Mouse (Mus musculus): ENCODE measurements around the gene Rilp.

Gene Rilp

GRCm38 (mm10) chr11:75509741-75510626 is at the start of gene Rilp:
Gene Rilp, plus strand, starts transcription at chr11:75510094.
- peak; percentile 99 for DNase-seq

DNA sequence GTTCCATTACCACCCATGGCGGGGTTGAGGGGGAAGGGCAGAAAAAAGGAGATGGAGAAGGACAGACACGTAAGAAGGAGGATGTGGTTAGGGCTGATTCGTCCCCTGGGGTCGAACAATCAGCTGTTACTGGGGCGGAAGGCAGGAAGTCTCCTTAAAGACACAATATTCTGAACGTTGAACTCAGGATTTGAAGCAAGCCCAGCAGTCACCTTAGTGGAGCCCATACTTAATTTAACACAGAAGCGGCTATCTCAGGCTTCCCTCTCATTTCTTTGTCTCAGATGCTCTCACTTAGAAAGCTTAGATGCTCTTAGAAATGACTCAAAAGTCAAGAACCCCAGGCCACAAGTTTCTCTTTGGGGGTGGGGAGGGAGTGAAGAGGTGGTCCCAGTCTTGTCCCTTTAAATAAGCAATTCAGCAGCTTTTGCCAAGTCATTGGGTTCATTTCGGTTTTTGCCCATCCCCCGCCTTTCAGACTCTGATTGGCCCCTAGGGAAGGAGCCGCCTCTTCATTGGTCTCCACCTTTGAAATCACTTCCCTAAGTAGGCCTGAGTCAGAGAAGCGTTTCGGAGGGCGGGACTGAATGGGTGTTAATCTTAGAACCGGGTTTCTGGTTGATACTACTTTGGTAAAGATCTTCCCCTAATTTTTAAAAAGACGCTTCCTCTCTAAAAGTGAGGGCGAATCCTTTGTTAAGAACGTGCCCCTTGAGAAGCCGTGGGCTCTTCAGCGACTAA is 49.6 kb upstream of the Rilp start:
- DNase-seq: peak; percentile 100

GRCm38 (mm10) chr11:75460844-75461742 is 48.8 kb upstream of the Rilp start, which contains the start of gene Tlcd2:
Gene Tlcd2, plus strand, starts transcription at chr11:75461715.
- DNase-seq: peak; percentile 100

DNA sequence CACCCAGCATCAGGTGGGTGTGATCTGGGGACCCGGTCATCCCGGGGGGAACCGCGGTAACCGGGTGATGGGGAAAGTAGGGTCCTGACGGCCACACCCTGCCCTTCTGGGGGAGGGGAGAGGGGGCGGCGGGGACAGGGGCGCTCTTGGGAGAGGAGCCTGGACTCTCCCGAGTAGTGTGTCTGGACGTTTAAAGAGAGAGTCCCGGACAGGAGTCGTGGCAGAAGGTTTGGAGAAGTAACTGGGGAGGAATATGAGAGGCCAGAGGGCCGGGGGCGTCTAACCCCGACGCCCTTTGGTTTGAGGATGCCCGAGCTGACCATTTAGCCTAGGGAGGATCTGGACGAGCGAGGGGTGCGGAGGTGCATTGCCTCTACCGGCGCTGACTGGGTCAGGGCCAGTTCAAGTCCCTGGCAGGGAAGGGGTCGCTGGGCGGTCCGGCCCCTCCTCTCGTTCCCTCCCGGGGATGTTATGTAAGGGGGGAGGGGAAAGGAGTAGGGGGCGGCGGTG is 48.1 kb upstream of the Rilp start:
- DNase-seq: no peak

GRCm38 (mm10) chr11:75462253-75462783 is 47.6 kb upstream of the Rilp start:
- peak; percentile 100 for DNase-seq

DNA sequence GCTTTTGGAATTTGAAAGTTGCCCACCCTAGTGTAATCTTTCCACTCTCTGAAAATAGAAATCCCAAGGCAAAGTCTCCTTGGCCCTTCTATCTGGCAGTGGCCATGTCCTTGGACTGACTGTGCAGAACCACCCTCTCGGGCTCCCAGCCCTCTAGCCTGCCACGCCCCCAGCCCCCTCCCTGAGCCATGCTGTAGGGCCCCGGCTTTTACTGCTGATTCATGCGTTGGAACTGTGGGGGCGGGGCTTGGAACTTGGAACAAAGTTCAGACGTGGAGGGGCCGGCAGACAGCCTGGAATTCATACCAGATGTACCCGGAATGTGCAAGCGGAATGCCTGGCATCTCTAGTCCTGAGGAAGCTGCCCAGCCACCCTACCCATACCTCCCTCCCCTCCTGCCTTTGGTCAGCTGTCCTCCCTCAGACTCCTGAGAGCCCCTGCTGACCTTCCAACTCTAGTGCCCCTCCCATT is 47.0 kb upstream of the Rilp start:
- DNase-seq: peak; percentile 99

DNA sequence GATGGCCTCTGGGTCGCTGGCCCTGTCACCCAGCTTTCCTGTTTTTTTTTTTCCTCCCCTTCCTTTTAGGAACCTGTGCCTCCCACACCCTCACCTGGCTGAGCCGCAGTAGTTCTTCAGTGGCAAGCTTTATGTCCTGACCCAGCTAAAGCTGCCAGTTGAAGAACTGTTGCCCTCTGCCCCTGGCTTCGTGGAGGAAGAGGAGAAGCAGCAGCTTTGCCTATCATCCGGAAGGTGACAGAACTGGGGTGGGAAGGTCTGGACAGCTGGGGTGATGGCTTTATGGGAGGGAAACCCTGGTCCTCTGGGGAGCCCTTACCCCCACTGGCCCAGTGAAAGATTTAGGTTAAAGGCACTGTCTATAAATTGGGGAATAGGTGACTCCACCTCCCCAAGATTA is 46.3 kb upstream of the Rilp start:
- DNase-seq: peak; percentile 95

GRCm38 (mm10) chr11:75464417-75464816 is 45.5 kb upstream of the Rilp start:
- DNase-seq: no peak

DNA sequence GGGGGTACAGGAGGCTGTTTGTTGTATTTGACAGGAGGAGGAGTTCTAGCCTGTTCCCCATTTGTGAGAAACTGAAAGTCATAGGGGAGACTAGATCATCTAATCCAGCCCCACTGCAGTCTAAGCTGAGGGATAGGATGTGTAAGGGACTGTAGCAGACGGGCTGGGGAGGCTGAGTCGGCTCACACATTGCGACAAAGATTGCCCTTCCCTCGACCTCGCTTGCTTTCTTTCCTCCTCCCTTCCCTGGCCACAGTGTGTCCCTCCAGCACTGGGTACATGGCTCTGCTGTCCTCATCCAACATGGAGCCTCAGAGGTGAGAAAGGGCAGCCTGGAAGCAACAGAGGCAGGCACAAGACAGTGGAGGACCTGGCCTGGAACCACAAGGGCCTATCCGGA is 44.8 kb upstream of the Rilp start:
- no peak for DNase-seq

DNA sequence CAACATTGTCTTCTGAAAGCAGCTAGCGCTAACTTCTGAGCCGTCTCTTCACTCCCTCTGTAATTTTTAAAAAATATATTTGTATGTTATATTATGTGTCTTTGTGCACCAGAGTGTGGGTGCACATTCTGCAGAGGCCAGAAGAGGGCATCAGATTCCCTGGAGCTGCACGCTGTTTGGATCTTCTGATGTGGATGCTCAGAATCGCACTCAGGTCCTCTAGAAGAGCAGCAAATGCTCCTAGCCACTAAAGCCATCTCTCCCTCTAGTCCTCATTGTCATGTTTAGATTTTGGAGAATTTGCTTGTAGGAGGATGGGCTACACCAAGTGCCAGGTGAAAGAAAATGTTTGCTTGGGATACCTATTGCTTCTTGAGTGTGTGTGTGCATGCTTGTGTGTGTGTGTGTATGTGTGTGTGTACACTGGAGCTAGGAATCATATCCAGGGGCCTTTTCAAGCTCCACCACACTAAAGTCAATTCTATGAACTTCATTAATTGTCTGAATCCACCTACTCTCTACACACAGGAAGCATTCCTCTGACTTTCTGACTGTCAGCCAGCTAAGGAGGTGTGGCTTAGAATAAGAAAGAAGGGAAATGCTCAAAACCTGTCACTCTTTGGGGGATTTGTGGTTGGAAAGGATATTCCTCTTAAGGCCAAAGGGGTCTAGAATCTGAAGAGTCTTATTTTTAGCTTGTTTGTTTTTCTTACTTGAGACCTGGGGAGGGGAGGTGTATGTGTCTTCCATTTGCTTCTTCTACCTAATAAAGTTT is 43.0 kb upstream of the Rilp start:
- DNase-seq: no peak

DNA sequence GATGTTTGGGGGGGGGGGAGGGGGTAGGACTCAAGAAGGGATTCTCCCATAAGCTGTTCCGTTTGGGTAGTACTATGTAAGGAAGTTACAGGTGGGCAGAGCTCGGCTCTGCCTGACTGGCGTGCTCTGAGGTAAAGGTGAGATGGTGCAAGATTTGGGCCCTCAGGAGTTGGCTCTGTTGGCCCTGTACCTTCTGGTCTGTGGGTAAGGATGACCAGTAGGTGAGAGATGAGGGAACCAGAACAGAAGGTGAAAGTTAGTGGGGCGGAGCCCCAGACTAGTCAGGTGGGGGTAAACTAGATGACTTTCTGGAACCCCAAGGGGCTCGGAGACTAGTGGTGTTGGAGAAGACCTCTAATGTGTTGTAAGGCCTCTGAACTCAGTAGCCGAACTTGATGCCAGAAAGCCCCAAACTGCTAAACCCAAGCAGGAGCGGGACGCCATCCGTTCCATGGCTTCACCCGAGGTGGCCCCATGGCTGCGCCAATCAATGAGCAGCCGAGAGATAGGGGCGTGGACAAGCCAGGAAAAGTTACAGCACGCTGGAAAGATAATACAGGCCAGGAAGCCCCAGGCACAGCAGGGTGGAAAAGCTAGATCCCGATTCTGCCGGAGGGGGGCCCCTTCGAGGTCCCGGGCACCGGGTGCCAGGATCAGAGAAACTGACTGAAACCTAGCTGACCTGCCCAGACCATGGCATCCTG is 42.2 kb upstream of the Rilp start:
- DNase-seq: peak; percentile 99

GRCm38 (mm10) chr11:75468410-75468809 is 41.5 kb upstream of the Rilp start:
- no peak for DNase-seq

- DNase-seq: no peak
Measured at GRCm38 (mm10) chr11:75469261-75469660, 40.6 kb upstream of the Rilp start.

DNA sequence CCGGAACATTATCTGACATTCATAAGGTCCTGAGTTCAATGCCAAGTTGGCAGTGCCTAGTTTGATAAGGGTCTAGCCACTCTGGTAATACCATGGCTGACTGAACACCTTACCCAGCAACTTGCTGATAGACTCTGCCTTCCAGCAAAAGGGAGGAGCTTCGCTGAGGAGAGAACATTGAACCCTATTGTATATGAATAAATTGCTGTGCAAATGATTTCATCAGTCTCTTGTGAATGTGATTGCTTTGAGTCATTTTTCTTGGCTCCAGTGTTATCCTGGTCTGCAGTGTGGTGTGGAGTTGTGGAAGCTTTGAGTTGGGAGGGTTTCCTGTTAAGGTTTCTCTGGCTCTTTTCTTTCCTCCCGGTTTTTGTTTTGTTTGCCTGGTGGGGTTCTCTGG is 39.2 kb upstream of the Rilp start:
- DNase-seq: no peak

DNA sequence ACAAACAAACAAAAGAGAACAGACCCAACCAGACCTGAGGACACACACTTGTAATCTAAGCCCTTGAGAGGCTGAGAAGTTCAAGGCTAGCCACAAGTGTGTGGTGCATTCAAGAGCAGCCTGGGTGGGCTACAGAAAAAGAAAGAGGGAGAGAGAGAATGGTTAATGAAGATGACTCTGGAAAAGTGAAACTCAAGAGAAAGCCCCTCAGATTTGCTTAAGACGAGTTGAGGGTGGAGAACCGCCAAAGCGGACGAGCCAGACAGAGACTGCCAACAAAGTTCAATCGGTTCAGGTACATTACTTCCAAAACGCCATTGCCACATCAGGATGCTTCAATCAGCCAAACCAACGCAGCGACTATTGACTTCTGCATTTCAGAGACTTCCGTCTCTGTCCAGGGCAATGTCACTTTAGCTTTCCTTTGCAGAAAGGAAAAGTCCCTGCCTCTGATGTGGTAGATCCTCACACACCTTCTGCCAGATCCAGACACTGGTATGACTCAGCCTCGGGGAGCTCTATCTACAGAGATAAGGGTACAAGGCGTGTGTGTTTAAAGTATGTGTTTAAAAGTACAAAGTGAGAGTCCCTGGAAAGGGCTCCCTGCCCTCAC is 37.3 kb upstream of the Rilp start:
- peak; percentile 63 for DNase-seq

- DNase-seq: no peak
Measured at GRCm38 (mm10) chr11:75473376-75473775, 36.5 kb upstream of the Rilp start.

- no peak for DNase-seq
Measured at GRCm38 (mm10) chr11:75486192-75486591, 23.7 kb upstream of the Rilp start.

- peak; percentile 100 for DNase-seq
Measured at GRCm38 (mm10) chr11:75486601-75487285, 23.2 kb upstream of the Rilp start, which contains the start of gene Prpf8. Gene Prpf8, plus strand, starts transcription at chr11:75486816.

GRCm38 (mm10) chr11:75487496-75487895 is 22.4 kb upstream of the Rilp start:
- no peak for DNase-seq

All from heart, adult 11 months (tissue).